Mouse (Mus musculus): ENCODE measurements around the gene Megf9.

DNA sequence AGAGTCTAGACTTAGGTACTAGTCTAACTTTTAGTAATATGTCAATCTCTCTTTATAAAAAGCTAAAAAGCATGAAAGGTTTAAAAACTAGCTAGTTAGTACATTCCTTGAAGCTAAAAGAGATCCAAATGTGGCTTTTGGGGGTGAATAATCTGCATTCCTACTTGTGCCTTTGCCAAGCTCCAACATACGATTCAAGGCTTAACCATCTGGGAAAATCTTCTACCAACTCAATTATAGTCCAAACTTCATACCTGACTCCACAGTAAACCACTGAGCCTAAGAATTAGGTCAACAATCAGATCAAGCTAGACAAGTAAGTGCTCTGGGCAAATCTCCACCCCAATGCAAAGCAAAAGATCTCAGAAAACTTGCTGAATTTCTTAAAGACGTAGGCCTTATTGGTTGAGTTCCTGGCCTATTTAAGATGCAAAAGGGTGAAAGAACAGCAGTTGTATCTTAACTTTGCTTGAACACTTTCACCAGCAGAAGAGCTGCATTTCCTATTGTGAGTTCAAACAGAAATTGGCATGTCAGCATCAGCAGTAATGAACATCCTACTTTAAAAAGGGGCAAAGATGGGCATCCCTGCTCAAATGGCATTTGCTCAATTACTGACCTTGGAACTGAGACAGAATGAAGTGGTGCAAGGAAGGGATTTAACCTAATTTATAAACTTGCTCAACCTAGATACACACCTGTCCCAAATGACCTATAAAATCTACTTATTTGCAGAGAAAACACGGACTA is 1.6 kb downstream of the Megf9 start:
- no peak for TF ChIP-seq CTCF (IDR thresholded peaks at IDR 0.05; ENCODE audit: low read depth)
- TF ChIP-seq EP300 (IDR thresholded peaks at IDR 0.05; ENCODE audit: low read depth): no peak

All from liver, embryonic 14.5 days (tissue).